Mouse (Mus musculus) heart, adult 2 months (tissue): ENCODE data around the gene Lcn2. TPM values are rescaled to one million over a fixed set of nuclear protein-coding genes. Genes with fewer than 3 reads are reported as not detected.

Experiments used
- DNase-seq, 2 experiments: peaks; one replicate each; pipeline ENCODE4 v3.0.0; 2021
- H3K27ac ChIP-seq: fragments of 200-600 bp; 2 replicates; pipeline ENCODE4 v1.8.1; 2022
- H3K27me3 ChIP-seq: fragments of 200-500 bp; 2 replicates; pipeline ENCODE4 v1.6.1; 2012; ENCODE audit warnings: mild to moderate bottlenecking, low read length, inconsistent platforms, mixed read lengths; ENCODE audit not compliant: control insufficient read depth, insufficient read depth
- H3K36me3 ChIP-seq: fragments of 200-500 bp; 2 replicates; pipeline ENCODE4 v1.6.1; 2012; ENCODE audit warnings: low read length, inconsistent platforms; ENCODE audit not compliant: control insufficient read depth, insufficient read depth
- H3K4me1 ChIP-seq: fragments of 200-500 bp; 2 replicates; pipeline ENCODE4 v1.6.1; 2011; ENCODE audit warnings: low read length; ENCODE audit not compliant: control insufficient read depth, insufficient read depth
- H3K4me3 ChIP-seq: fragments of 200-600 bp; 2 replicates; pipeline ENCODE4 v1.8.1; 2022
- H3K79me2 ChIP-seq: fragments of 200-500 bp; replicated peaks from 2 replicates; pipeline ENCODE4 v1.6.1; 2012; ENCODE audit warnings: mild to moderate bottlenecking, inconsistent platforms, low read length, moderate library complexity, mixed read lengths; ENCODE audit not compliant: control insufficient read depth, insufficient read depth
- H3K9ac ChIP-seq: fragments of 200-500 bp; 2 replicates; pipeline ENCODE4 v1.6.1; 2012; ENCODE audit warnings: low read depth, mild to moderate bottlenecking, control low read depth, inconsistent platforms, low read length, mixed read lengths
- CTCF ChIP-seq: fragments of 200-600 bp; IDR thresholded peaks from 2 replicates; pipeline ENCODE4 v1.8.1; 2022; ENCODE audit warnings: antibody characterized with exemption, mild to moderate bottlenecking, moderate library complexity
- EP300 ChIP-seq: fragments of 200-500 bp; IDR thresholded peaks from 2 replicates; pipeline ENCODE4 v1.6.1; 2011; ENCODE audit warnings: low read depth, low read length, control low read depth; ENCODE audit not compliant: insufficient read depth
- POLR2A ChIP-seq: fragments of 200-500 bp; IDR thresholded peaks from 2 replicates; pipeline ENCODE4 v1.6.1; 2011; ENCODE audit warnings: mild to moderate bottlenecking, low read depth, low read length, control low read depth; ENCODE audit not compliant: insufficient read depth
- WGBS: fragments of 180-500 bp; shearing (Covaris S2); methylation state at CpG from one replicate; pipeline ENCODE4 v1.1.7; 2018; 5-methylcytosine and 5-hydroxymethylcytosine counted together
- intact Hi-C: fragments of 180-260 bp; cut with DNase I; formaldehyde crosslinking; loops from one replicate; pipeline ENCODE4 v1.15.1; 2025
- polyA plus RNA-seq: library from polyadenylated mRNA; depleted of rRNA; stranded (reverse); fragments of >200 nt; gene quantifications from 2 replicates; pipeline ENCODE4 v1.2.3, GENCODE M21; 2012
- total RNA-seq, 2 experiments: library from RNA; stranded (reverse); gene quantifications; 2 replicates each; pipeline ENCODE4 v1.2.3; 2021

The Lcn2 gene
- total and polyA plus RNA-seq, 3 experiments = 4.1 to 11.3 (median 6.9) TPM

- H3K9ac ChIP-seq = peak overlapping the region; percentile 63
- H3K4me1 ChIP-seq = peaks cover 27% of the 10 kb centered on the region
- TF ChIP-seq CTCF (peak; percentile 35), EP300 (peak; percentile 83), POLR2A (peak; percentile 84)
- H3K36me3 ChIP-seq = 0 out of 2 replicates have a peak, but pooled peaks cover 7% of the 10 kb centered on the region
- peak; percentile 72 to 83 for DNase-seq
- peak overlapping the region; percentile 94 for H3K27ac ChIP-seq
- no peaks in the 10 kb centered on the region for H3K79me2 ChIP-seq
- WGBS = 1% methylated on average over 14 of the region's 14 CpGs
- intact Hi-C loops = loop anchor here (2.0 to 5.0 kb wide), 3 partner anchors 27 to 64 kb away; partner anchors contain the start of genes Naif1 and Slc25a25
- no peaks in the 10 kb centered on the region for H3K27me3 ChIP-seq
- peak overlapping the region; percentile 59 for H3K4me3 ChIP-seq
Observed at GRCm38 (mm10) chr2:32423481-32424331, 35.7 kb upstream of the Lcn2 start.

GRCm38 (mm10) chr2:32421851-32422251 lies 33.8 kb upstream of the Lcn2 start:
- Histone ChIP-seq H3K79me2 (no peaks in the 10 kb centered on the region), H3K4me3 (no peak overlapping the region), H3K9ac (no peak overlapping the region), H3K4me1 (peaks cover 20% of the 10 kb centered on the region), H3K27ac (peak overlapping the region; percentile 8; the same call in 1 of the 2 replicates), H3K27me3 (no peaks in the 10 kb centered on the region), H3K36me3 (peaks cover 7% of the 10 kb centered on the region; the same call in 1 of the 2 replicates)
- peak in 1 of 2 experiments; percentile 37 for DNase-seq
- TF ChIP-seq CTCF (no peak), EP300 (no peak), POLR2A (no peak)
- 78% methylated on average over 6 of the region's 6 CpGs for WGBS
- intact Hi-C loops = loop anchor here (2.0 to 5.0 kb wide), 2 partner anchors 29 to 65 kb away; partner anchors contain the start of genes Naif1 and Slc25a25

GRCm38 (mm10) chr2:32420647-32421046 lies 32.6 kb upstream of the Lcn2 start:
- Histone ChIP-seq H3K9ac (no peak overlapping the region), H3K4me1 (peaks cover 20% of the 10 kb centered on the region), H3K4me3 (no peak overlapping the region), H3K27ac (no peak overlapping the region), H3K79me2 (no peaks in the 10 kb centered on the region), H3K36me3 (peaks cover 7% of the 10 kb centered on the region; the same call in 1 of the 2 replicates), H3K27me3 (no peaks in the 10 kb centered on the region)
- 0 out of 2 replicates have a peak, but pooled peaks have one; percentile 19 for TF ChIP-seq EP300
- TF ChIP-seq CTCF = no peak
- intact Hi-C loops = loop anchor here (5.0 kb wide), 1 partner anchor 67 kb away; no protein-coding TSS in a partner anchor
- DNase-seq = no peak
- WGBS = 82% methylated on average over 6 of the region's 6 CpGs

GRCm38 (mm10) chr2:32420066-32420608 lies 32.1 kb upstream of the Lcn2 start:
- H3K36me3 ChIP-seq = peaks cover 7% of the 10 kb centered on the region; the same call in 1 of the 2 replicates
- TF ChIP-seq POLR2A (no peak), EP300 (no peak), CTCF (no peak)
- no peak overlapping the region for H3K9ac ChIP-seq
- 88% methylated on average over 12 of the region's 12 CpGs for WGBS
- intact Hi-C loops = loop anchor here (5.0 kb wide), 1 partner anchor 67 kb away; no protein-coding TSS in a partner anchor
- H3K27me3 ChIP-seq = no peaks in the 10 kb centered on the region
- no peaks in the 10 kb centered on the region for H3K79me2 ChIP-seq
- no peak for DNase-seq
- peak overlapping the region; percentile 46 for H3K27ac ChIP-seq
- no peak overlapping the region for H3K4me3 ChIP-seq
- H3K4me1 ChIP-seq = peaks cover 20% of the 10 kb centered on the region

- no peak overlapping the region for H3K9ac ChIP-seq
- WGBS = 56% methylated on average over 3 of the region's 3 CpGs
- peak; percentile 93 for TF ChIP-seq EP300
- no peak for TF ChIP-seq POLR2A
- peaks cover 7% of the 10 kb centered on the region; the same call in 1 of the 2 replicates for H3K36me3 ChIP-seq
- DNase-seq = peak; percentile 76 to 86
- no peaks in the 10 kb centered on the region for H3K27me3 ChIP-seq
- H3K4me3 ChIP-seq = no peak overlapping the region
- no peaks in the 10 kb centered on the region for H3K79me2 ChIP-seq
- intact Hi-C loops = no loop called here
- H3K27ac ChIP-seq = peak overlapping the region; percentile 46
- peaks cover 19% of the 10 kb centered on the region for H3K4me1 ChIP-seq
Observed at GRCm38 (mm10) chr2:32419359-32419758, 31.3 kb upstream of the Lcn2 start.
